Comparison of ENCODE assay signal across 14 mouse cellular contexts in the genomic region with DNA sequence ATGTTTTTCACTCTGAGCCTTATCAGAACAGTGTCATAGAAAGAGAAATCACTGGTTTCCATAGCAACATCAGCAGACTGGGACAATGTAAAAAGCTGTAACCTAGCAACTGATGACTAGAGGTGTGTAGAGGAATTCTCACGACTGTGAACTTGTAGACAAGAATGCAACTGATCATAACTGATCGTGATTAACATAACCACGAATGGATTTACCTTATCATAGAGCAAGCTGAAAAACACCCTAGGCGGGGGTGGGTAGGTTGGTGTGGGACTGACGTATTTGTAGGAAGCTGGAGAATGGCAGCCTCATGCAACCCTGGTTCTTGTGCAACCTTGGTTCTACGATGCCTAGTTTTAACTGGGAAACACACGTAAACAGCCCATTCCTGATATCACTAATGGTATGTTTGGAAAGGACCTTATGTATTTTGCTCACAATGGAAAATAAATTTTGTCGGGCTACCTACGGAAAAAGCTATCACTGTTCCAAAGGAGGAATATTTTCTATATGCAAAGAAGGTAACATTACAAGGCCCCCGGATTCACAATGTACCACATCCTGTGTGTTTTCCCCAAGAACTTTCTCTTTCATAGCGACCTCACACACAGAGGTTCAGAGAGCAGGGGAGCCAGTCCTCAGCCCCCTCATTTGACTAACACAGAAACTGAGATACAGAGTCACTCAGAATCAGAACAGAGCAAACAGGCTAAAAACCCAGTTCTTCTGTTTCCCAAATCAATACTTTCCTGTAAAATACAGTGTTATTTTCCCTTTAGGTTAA. TPM values are rescaled to one million over a fixed set of nuclear protein-coding genes. Genes with fewer than 3 reads are reported as not detected.
A peak's percentile ranks its signal among the peaks of the same experiment; 100 is the strongest.
DNase-seq lines count a peak whose midpoint lies in the region; ATAC-seq and TF ChIP-seq lines count a peak whose summit lies in the region.
"Had no signal": no experiment of that assay in that cellular context is flagged by ENCODE, and none has a peak within 500 bp of the region (broad histone marks: within the 10 kb centered on the region; RNA-seq: fewer than 3 reads in every experiment).

No protein-coding gene starts in this region.

- H3K9me3 ChIP-seq in neural tube, embryonic 13.5 days: no peaks in the 10 kb centered on the region
- no peaks in the 10 kb centered on the region for H3K9me3 ChIP-seq in midbrain, embryonic 15.5 days
- H3K9me3 ChIP-seq in embryonic facial prominence, embryonic 10.5 days: no peaks in the 10 kb centered on the region
- no peaks in the 10 kb centered on the region for H3K9me3 ChIP-seq in kidney, embryonic 14.5 days (ENCODE audit: control insufficient read depth, low read length)

- TF ChIP-seq POLR2A in brain, embryonic 14.5 days (IDR thresholded peaks at IDR 0.05; ENCODE audit: borderline replicate concordance, extremely low read depth, insufficient read depth, insufficient read length, poor library complexity, severe bottlenecking): no peak

- no peak overlapping the region for H3K9ac ChIP-seq in neural tube, embryonic 13.5 days
- H3K9ac ChIP-seq in midbrain, embryonic 15.5 days: no peak overlapping the region
- no peak overlapping the region for H3K9ac ChIP-seq in kidney, embryonic 14.5 days (ENCODE audit: low read depth, low read length)

- ATAC-seq in neural tube, embryonic 13.5 days (ENCODE audit: low read depth): peak; percentile 53; the same call in 1 of the 2 replicates
- peak; percentile 78 for ATAC-seq in midbrain, embryonic 15.5 days (replicated peaks)
- ATAC-seq in kidney, embryonic 14.5 days (ENCODE audit: low FRiP score, low TSS enrichment): no peak

- no peak overlapping the region for H3K4me3 ChIP-seq in neural tube, embryonic 13.5 days
- no peak overlapping the region for H3K4me3 ChIP-seq in midbrain, embryonic 15.5 days
- no peak overlapping the region for H3K4me3 ChIP-seq in embryonic facial prominence, embryonic 10.5 days
- no peak overlapping the region for H3K4me3 ChIP-seq in kidney, embryonic 14.5 days (ENCODE audit: low read length)
- H3K4me3 ChIP-seq: megakaryocyte, embryonic 14.5 days had no signal

- TF ChIP-seq CTCF in brain, embryonic 14.5 days (IDR thresholded peaks at IDR 0.05; ENCODE audit: borderline replicate concordance, extremely low read depth, insufficient read depth, insufficient read length): no peak

- H3K27ac ChIP-seq in neural tube, embryonic 13.5 days (replicated peaks): no peak overlapping the region; the same call in 1 of the 2 replicates
- H3K27ac ChIP-seq in midbrain, embryonic 15.5 days: peak overlapping the region; percentile 65
- H3K27ac ChIP-seq in embryonic facial prominence, embryonic 10.5 days (replicated peaks): no peak overlapping the region
- no peak overlapping the region for H3K27ac ChIP-seq in kidney, embryonic 14.5 days (ENCODE audit: low read depth, low read length)

- H3K36me3 ChIP-seq in neural tube, embryonic 13.5 days: no peaks in the 10 kb centered on the region
- H3K36me3 ChIP-seq in midbrain, embryonic 15.5 days (replicated peaks): no peaks in the 10 kb centered on the region
- no peaks in the 10 kb centered on the region for H3K36me3 ChIP-seq in embryonic facial prominence, embryonic 10.5 days (replicated peaks)
- no peaks in the 10 kb centered on the region for H3K36me3 ChIP-seq in kidney, embryonic 14.5 days (ENCODE audit: control insufficient read depth, insufficient read depth, low read length)

- H3K4me1 ChIP-seq in neural tube, embryonic 13.5 days (replicated peaks): peaks cover 10% of the 10 kb centered on the region
- peaks cover 25% of the 10 kb centered on the region for H3K4me1 ChIP-seq in midbrain, embryonic 15.5 days
- H3K4me1 ChIP-seq in embryonic facial prominence, embryonic 10.5 days: no peaks in the 10 kb centered on the region
- no peaks in the 10 kb centered on the region for H3K4me1 ChIP-seq in kidney, embryonic 14.5 days (ENCODE audit: control insufficient read depth, insufficient read depth, low read length)

- 0 out of 2 replicates have a peak, but pooled peaks cover 4% of the 10 kb centered on the region for H3K27me3 ChIP-seq in neural tube, embryonic 13.5 days
- no peaks in the 10 kb centered on the region for H3K27me3 ChIP-seq in midbrain, embryonic 15.5 days (replicated peaks)
- no peaks in the 10 kb centered on the region for H3K27me3 ChIP-seq in embryonic facial prominence, embryonic 10.5 days (replicated peaks; ENCODE audit: low read depth, poor library complexity, severe bottlenecking)
- H3K27me3 ChIP-seq in kidney, embryonic 14.5 days (ENCODE audit: control insufficient read depth, insufficient read depth, low read length): no peaks in the 10 kb centered on the region

- no peak overlapping the region for H3K4me2 ChIP-seq in neural tube, embryonic 13.5 days
- H3K4me2 ChIP-seq in midbrain, embryonic 15.5 days: peak overlapping the region; percentile 13; the same call in 1 of the 2 replicates
- H3K4me2 ChIP-seq in kidney, embryonic 14.5 days (replicated peaks; ENCODE audit: low read depth, low read length): no peak overlapping the region
- H3K4me2 ChIP-seq: heart, embryonic 11.5 days had no signal

- no peak for DNase-seq in neural tube, embryonic 10.5 days (ENCODE audit: extremely low spot score, low spot score)
- peak; percentile 77 for DNase-seq in brain, embryonic 14.5 days (ENCODE audit: low read depth)
- peak; percentile 36 for DNase-seq in thymus, postnatal 4 days
- no peak for DNase-seq in embryonic facial prominence, embryonic 10.5 days (ENCODE audit: low spot score)
- DNase-seq in cerebellum, postnatal 4 days (ENCODE audit: low spot score in 2 of 2): no peak
- DNase-seq: adrenal gland, postnatal 36 days; cerebellum, adult 2 months; gastrocnemius, postnatal 10 days; kidney, postnatal 25 days had no signal

- WGBS in neural tube, embryonic 13.5 days: 74% methylated on average over 11 of the region's 11 CpGs
- WGBS in midbrain, embryonic 15.5 days: 64% methylated on average over 11 of the region's 11 CpGs
- 88% methylated on average over 11 of the region's 11 CpGs for WGBS in embryonic facial prominence, embryonic 10.5 days
- 83% methylated on average over 11 of the region's 11 CpGs for WGBS in kidney, embryonic 14.5 days

RNA-seq across cellular contexts. Expression of gene Bicdl1, which starts 19.6 kb away (rescaled TPM):
- 23.0 and 24.2 TPM in 2 replicates for polyA plus RNA-seq in neural tube, embryonic 13.5 days (2015; fragmentation: Nextera tagmentation; extraction: Ambion mirVana)
- polyA plus RNA-seq in brain, embryonic 14.5 days (2012; rRNA removed): 165 and 168 TPM in 2 replicates
- 47.2 and 47.5 TPM in 2 replicates for polyA plus RNA-seq in midbrain, embryonic 15.5 days (2015; fragmentation: Nextera tagmentation; extraction: Ambion mirVana)
- polyA plus RNA-seq in embryonic facial prominence, embryonic 10.5 days (2016; fragmentation: Nextera tagmentation; extraction: Ambion mirVana): 8.7 and 9.1 TPM in 2 replicates
- polyA plus RNA-seq in kidney, embryonic 14.5 days (2014; fragmentation: Nextera tagmentation; extraction: Ambion mirVana): 10.5 and 10.8 TPM in 2 replicates

Comparison
In these comparisons a context has a peak if more than half of its experiments do, and no peak if none do; other contexts are left out.
1. DNase-seq: peak in brain, embryonic 14.5 days (single experiment) and thymus, postnatal 4 days (single experiment); none in neural tube, embryonic 10.5 days (single experiment), embryonic facial prominence, embryonic 10.5 days (single experiment) and cerebellum, postnatal 4 days (0 of 2).